Mouse (Mus musculus): ENCODE measurements around the gene Tarm1.

- TF ChIP-seq CTCF (IDR thresholded peaks at IDR 0.05; ENCODE audit: extremely low read depth, insufficient read depth, low read length), result no peak
- TF ChIP-seq POLR2A (IDR thresholded peaks at IDR 0.05; ENCODE audit: extremely low read depth, insufficient read depth, low read length), result no peak
Observed at GRCm38 (mm10) chr7:3452821-3453485, 49.5 kb downstream of the Tarm1 start.
